Mouse (Mus musculus) liver, embryonic 16.5 days (tissue): Measurements from ENCODE around the gene Zfhx2. TPM values are rescaled to one million over a fixed set of nuclear protein-coding genes. Genes with fewer than 3 reads are reported as not detected.
"Not testable (repeated sequence)": the region's sequence is repeated elsewhere in the genome, so short reads cannot be mapped to it uniquely, and the experiment has no call there.

Experiments
- ATAC-seq: fragments of 200-750 bp; cut with Nextera tagmentation; 2 replicates; pipeline ENCODE4 v1.8.0; 2017; ENCODE audit warnings: low read depth, mild to moderate bottlenecking, moderate number of reproducible peaks, moderate library complexity
- H3K27ac ChIP-seq: fragments of 300-500 bp; sonication (generic); 2 replicates; pipeline ENCODE4 v1.5.1; 2014; ENCODE audit warnings: mild to moderate bottlenecking, low read length
- H3K27me3 ChIP-seq: fragments of 300-500 bp; sonication (generic); 2 replicates; pipeline ENCODE4 v1.6.1; 2014; ENCODE audit warnings: low read depth, low read length, mixed read lengths; ENCODE audit not compliant: control insufficient read depth, insufficient read depth
- H3K36me3 ChIP-seq: fragments of 300-500 bp; sonication (generic); 2 replicates; pipeline ENCODE4 v1.6.1; 2014; ENCODE audit warnings: mild to moderate bottlenecking; ENCODE audit not compliant: control insufficient read depth, insufficient read depth
- H3K4me1 ChIP-seq: fragments of 300-500 bp; sonication (generic); 2 replicates; pipeline ENCODE4 v1.6.1; 2014; ENCODE audit warnings: low read depth, low read length, mixed read lengths; ENCODE audit not compliant: control insufficient read depth
- H3K4me2 ChIP-seq: fragments of 300-500 bp; sonication (generic); 2 replicates; pipeline ENCODE4 v1.6.1; 2014; ENCODE audit warnings: low read depth, low read length, mixed read lengths
- H3K4me3 ChIP-seq: fragments of 300-500 bp; sonication (generic); 2 replicates; pipeline ENCODE4 v1.5.1; 2014; ENCODE audit warnings: low read depth, mild to moderate bottlenecking, low read length
- H3K9ac ChIP-seq: fragments of 300-500 bp; sonication (generic); 2 replicates; pipeline ENCODE4 v1.6.1; 2014; ENCODE audit warnings: low read depth, low read length
- H3K9me3 ChIP-seq: fragments of 300-500 bp; sonication (generic); replicated peaks from 2 replicates; pipeline ENCODE4 v1.6.1; 2016; ENCODE audit warnings: low read length; ENCODE audit not compliant: control insufficient read depth
- WGBS: fragments of 180-500 bp; shearing (Covaris S2); extraction: QIAGEN DNeasy Blood & Tissue Kit; methylation state at CpG from one replicate; pipeline ENCODE4 v1.1.7; 2014; ENCODE audit not compliant: insufficient replicate concordance; 5-methylcytosine and 5-hydroxymethylcytosine counted together
- polyA plus RNA-seq: library from polyadenylated mRNA; unstranded; fragments of >200 nt; fragmentation: Nextera tagmentation; extraction: Ambion mirVana; gene quantifications from 2 replicates; pipeline ENCODE4 v1.2.1, GENCODE M21; 2015

Zfhx2 gene
- polyA plus RNA-seq, 1 experiment from 2014 or later, result 1.1 TPM

DNA sequence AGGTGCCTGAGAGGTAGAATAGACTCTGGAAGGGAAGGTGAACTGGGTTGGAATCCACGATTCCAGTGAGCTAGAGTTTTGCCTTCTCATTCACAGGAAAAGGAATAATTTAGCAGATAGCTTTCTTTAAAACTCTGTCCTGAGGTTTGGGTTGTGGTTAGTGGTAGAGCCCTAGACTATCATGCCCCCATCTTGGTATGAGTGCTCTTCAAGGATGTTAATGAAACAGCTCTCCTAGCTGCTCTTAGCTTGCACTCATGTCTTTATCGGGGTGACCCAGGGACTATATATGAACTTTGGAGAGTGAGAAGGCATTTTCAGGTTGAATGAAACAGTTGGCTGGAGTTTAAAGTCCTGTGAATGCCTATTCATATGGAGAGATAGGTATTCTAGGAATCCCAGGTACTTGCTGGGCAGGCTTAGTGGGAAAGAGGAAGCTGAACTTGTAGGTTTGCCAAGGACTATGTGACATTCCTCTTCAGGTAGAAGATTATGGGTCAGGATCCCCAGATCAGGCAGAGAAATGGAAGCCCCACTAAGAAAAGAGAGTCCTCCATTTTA, 44.1 kb downstream of the Zfhx2 start:
- H3K4me3 ChIP-seq, result no peak overlapping the region
- no peaks in the 10 kb centered on the region for H3K4me1 ChIP-seq
- H3K9ac ChIP-seq, result no peak overlapping the region
- H3K27ac ChIP-seq, result no peak overlapping the region
- H3K9me3 ChIP-seq, result no peaks in the 10 kb centered on the region
- no peak for ATAC-seq
- H3K36me3 ChIP-seq, result no peaks in the 10 kb centered on the region
- WGBS, result 51% methylated on average over 2 of the region's 2 CpGs
- no peaks in the 10 kb centered on the region for H3K27me3 ChIP-seq
- no peak overlapping the region for H3K4me2 ChIP-seq

DNA sequence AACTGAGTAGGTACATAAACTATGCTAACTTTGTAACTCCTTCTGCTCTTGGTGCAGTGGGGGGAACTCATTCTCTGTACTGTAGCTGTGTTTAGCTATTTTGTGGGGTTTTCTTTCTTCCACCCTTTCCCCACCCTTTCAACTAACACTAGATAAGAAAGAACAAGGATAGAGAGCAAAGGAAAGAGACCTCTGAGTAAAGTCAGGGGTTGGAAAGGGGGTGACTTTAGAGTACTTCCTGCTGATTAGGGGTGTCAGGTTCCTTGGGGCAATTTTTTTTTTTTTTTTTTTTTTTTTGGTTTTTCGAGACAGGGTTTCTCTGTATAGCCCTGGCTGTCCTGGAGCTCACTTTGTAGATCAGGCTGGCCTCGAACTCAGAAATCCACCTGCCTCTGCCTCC, 48.4 kb downstream of the Zfhx2 start:
- H3K27me3 ChIP-seq, H3K4me1 ChIP-seq, H3K36me3 ChIP-seq, H3K4me2 ChIP-seq, H3K9me3 ChIP-seq, H3K9ac ChIP-seq, H3K4me3 ChIP-seq, ATAC-seq, H3K27ac ChIP-seq: not testable (repeated sequence)
- no CpG with 5 or more reads among the region's 2 CpGs for WGBS

DNA sequence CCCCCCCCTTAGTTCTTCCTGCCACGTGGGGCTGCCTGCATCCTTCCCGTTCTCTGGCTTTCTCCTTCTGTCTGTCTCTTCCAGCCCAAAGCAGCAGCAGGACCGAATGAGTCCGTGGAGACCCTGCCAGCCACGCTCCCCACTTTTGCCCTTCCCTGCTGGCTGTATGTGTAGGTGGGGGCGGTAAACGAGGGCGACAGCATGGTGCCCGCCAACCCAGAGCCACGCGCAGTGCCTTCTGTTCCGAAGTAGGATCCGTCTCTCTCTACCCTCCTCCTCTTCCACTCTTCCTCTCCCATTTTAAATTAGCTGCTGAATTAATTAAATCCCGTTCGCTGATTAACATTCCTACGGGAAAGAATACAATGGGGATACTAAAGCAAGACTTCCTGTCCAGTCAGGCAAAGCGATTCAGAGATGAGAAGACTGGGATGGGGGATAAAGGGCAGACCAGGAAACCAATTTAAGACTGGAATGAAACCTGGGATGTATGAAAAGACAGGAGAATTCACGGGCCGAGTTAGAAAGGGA, 59.4 kb downstream of the Zfhx2 start:
- Histone ChIP-seq H3K4me3 (no peak overlapping the region), H3K27ac (no peak overlapping the region), H3K9me3 (no peaks in the 10 kb centered on the region), H3K9ac (no peak overlapping the region), H3K27me3 (no peaks in the 10 kb centered on the region), H3K4me1 (peaks cover 4% of the 10 kb centered on the region; the same call in 1 of the 2 replicates), H3K4me2 (no peak overlapping the region), H3K36me3 (no peaks in the 10 kb centered on the region)
- WGBS, result 61% methylated on average over 19 of the region's 19 CpGs
- ATAC-seq, result no peak

DNA sequence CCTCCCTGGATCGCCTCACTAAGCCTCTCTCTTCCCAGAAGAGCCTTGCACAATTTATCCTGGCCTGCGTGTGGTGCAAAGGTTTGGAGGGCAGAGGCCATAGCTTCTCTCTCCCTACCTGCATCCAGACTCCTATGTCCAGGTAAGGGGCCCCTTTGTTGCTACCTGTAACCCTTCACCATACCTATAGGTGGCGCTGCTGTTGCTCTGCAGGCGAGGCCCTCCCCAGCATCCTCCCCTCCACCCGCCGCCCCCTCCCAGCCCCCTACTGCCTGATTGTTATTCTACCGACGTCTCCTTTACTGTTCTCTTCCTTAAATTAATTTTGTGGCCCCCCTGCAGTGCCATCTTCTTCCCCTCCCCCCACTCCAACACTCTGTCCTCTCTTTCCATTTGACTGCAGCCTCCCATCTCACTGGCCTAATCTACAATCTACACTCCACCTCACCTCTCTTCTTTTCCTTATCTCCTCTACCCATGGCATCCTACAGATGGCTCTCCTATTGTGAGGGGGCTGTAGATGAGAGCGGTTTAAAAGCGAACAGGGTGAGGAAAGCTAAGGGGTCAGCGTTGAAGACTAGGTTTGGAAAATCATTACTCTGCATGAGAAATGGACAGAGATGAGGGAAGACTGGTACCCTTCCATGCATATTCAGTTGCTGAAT, 63.0 kb downstream of the Zfhx2 start:
- Histone ChIP-seq H3K27ac (no peak overlapping the region), H3K4me3 (no peak overlapping the region), H3K9ac (no peak overlapping the region), H3K4me2 (no peak overlapping the region), H3K36me3 (no peaks in the 10 kb centered on the region; the same call in 1 of the 2 replicates), H3K27me3 (no peaks in the 10 kb centered on the region), H3K4me1 (peaks cover 4% of the 10 kb centered on the region; the same call in 1 of the 2 replicates), H3K9me3 (no peaks in the 10 kb centered on the region)
- no peak for ATAC-seq
- 8% methylated on average over 11 of the region's 11 CpGs for WGBS

DNA sequence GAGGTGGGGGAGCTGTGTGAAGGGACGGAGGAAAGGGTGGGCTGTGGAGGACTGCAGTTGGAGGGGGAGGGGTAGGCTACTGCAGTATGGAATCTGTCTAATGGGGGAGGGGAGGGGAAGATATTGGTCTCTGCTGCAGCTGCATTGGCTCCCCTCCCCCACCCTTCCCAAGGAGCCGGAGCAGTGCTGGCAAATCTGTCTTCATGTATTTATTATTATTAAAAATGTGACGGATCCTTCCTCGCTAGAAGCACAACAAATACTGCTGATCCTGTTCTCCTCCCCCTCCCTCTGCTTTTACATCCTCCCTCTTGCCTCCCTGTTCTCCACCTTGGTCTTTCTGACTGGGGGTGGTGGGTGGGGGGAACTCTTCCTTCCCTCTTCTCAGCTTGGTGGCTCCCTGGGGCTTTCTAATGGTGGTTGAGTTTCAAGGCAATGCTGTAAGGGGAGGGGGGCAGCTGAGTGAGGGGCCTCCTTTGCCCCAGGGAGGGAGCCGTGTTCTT, 63.7 kb downstream of the Zfhx2 start:
- H3K36me3 ChIP-seq, result no peaks in the 10 kb centered on the region; the same call in 1 of the 2 replicates
- H3K4me3 ChIP-seq, result no peak overlapping the region
- no peak for ATAC-seq
- H3K27ac ChIP-seq, result no peak overlapping the region
- peaks cover 4% of the 10 kb centered on the region; the same call in 1 of the 2 replicates for H3K4me1 ChIP-seq
- H3K9ac ChIP-seq, result no peak overlapping the region
- no peak overlapping the region for H3K4me2 ChIP-seq
- WGBS, result 25% methylated on average over 5 of the region's 5 CpGs
- H3K27me3 ChIP-seq, result no peaks in the 10 kb centered on the region
- no peaks in the 10 kb centered on the region for H3K9me3 ChIP-seq

DNA sequence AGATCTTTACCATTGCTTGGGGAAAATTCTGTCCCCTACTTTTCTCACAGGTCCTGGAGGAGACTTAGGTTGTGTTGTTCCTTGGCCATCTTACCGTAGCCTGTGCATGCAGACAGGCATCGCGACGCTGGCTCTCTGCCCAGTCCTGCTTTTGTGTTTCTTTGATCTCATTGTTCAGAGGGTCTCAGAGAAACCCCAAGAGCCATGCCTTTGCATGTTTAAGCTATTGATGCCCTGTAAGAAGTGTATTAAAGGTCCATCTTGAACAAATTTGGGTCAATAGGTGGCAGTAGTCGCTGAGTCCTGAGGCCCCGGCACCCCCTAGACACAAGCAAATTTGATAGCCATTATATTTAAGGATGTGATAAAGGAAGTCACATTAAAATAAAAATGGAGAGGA, 64.5 kb downstream of the Zfhx2 start:
- Histone ChIP-seq H3K4me2 (no peak overlapping the region), H3K4me3 (no peak overlapping the region), H3K4me1 (peaks cover 4% of the 10 kb centered on the region; the same call in 1 of the 2 replicates), H3K27ac (no peak overlapping the region), H3K9me3 (no peaks in the 10 kb centered on the region), H3K27me3 (no peaks in the 10 kb centered on the region), H3K9ac (no peak overlapping the region), H3K36me3 (peaks cover 4% of the 10 kb centered on the region)
- WGBS, result 51% methylated on average over 6 of the region's 6 CpGs
- no peak for ATAC-seq

DNA sequence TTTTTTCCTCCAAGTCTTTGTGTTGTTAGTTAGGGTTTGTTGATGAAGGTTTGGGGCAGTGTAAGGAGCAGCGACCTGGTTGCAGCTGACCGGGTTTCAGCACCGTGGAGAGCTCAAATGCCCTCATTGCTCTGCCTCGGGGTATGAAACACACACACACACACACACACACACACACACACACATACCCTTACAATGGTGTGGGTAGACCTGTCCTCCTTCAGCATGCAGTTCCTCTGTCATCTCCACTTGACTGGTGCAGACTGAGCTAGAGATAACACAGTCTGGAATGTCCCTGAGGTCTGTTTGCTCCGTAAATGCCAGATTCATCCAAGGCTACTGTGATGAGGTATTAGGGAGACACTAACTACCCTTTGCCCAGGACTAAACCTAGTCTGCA, 64.9 kb downstream of the Zfhx2 start:
- peaks cover 4% of the 10 kb centered on the region; the same call in 1 of the 2 replicates for H3K4me1 ChIP-seq
- WGBS, result 33% methylated on average over 5 of the region's 5 CpGs
- H3K4me2 ChIP-seq, result no peak overlapping the region
- H3K9ac ChIP-seq, result no peak overlapping the region
- no peak overlapping the region for H3K27ac ChIP-seq
- peaks cover 6% of the 10 kb centered on the region for H3K36me3 ChIP-seq
- H3K4me3 ChIP-seq, result no peak overlapping the region
- H3K9me3 ChIP-seq, result no peaks in the 10 kb centered on the region
- no peak for ATAC-seq
- H3K27me3 ChIP-seq, result no peaks in the 10 kb centered on the region

DNA sequence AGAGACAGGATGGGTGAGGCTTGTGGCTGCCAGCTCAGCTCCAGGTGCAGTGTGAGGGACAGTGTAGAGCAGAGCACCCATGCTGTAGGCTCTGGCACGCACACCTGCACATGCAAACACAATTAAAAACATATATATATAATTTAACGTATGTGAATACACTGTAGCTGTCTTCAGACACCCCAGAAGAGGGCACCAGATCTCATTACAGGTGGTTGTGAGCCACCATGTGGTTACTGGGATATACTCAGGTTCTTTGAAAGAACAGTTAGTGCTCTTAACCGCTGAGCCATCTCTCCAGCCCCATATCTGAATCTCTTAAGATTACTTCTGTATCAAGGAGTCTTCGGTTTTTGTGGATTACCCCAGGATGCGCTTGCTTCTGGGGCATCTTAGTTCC, 66.6 kb downstream of the Zfhx2 start:
- Histone ChIP-seq H3K4me2 (no peak overlapping the region), H3K27me3 (no peaks in the 10 kb centered on the region), H3K9me3 (no peaks in the 10 kb centered on the region), H3K4me3 (no peak overlapping the region), H3K4me1 (peaks cover 4% of the 10 kb centered on the region; the same call in 1 of the 2 replicates), H3K36me3 (peaks cover 19% of the 10 kb centered on the region), H3K27ac (no peak overlapping the region), H3K9ac (no peak overlapping the region)
- no peak for ATAC-seq
- WGBS, result 72% methylated on average over 5 of the region's 5 CpGs

DNA sequence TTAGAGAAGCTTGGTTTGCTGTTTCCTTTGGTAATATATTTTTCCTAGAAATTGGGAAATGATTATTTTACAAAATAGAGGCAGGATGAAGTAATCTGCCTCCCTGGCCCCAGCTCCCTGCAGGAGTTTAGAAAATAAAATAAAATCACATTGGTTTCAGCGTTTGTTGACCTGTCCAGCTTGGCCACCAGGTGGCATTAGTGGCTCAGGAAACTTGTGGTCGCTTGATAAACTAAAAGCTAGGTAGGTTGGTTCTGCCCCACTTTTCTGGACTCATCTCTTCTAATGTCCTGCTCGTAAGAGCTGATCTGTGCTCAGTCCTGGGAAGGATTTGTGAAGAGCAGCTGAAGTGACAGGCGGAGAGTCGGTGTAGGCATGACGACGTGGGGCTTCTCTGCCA, 67.9 kb downstream of the Zfhx2 start:
- no peak overlapping the region for H3K4me3 ChIP-seq
- 64% methylated on average over 7 of the region's 7 CpGs for WGBS
- peaks cover 4% of the 10 kb centered on the region; the same call in 1 of the 2 replicates for H3K4me1 ChIP-seq
- H3K27ac ChIP-seq, result no peak overlapping the region
- peaks cover 19% of the 10 kb centered on the region for H3K36me3 ChIP-seq
- H3K4me2 ChIP-seq, result no peak overlapping the region
- no peak overlapping the region for H3K9ac ChIP-seq
- ATAC-seq, result no peak
- H3K27me3 ChIP-seq, result no peaks in the 10 kb centered on the region
- H3K9me3 ChIP-seq, result no peaks in the 10 kb centered on the region
